Mouse (Mus musculus) gonadal fat pad, adult 2 months (tissue): ENCODE data around the gene Glb1l2. TPM values are rescaled to one million over a fixed set of nuclear protein-coding genes. Genes with fewer than 3 reads are reported as not detected.

Source experiments
- DNase-seq: peaks from one replicate; pipeline ENCODE4 v3.0.0-alpha.2; 2012; ENCODE audit warnings: low read depth
- polyA plus RNA-seq: library from polyadenylated mRNA; depleted of rRNA; stranded (reverse); fragments of >200 nt; gene quantifications from 2 replicates; pipeline ENCODE4 v1.2.3, GENCODE M21; 2012; rRNA removed

Glb1l2 gene
- polyA plus RNA-seq, 1 experiment, result 811 TPM

DNA sequence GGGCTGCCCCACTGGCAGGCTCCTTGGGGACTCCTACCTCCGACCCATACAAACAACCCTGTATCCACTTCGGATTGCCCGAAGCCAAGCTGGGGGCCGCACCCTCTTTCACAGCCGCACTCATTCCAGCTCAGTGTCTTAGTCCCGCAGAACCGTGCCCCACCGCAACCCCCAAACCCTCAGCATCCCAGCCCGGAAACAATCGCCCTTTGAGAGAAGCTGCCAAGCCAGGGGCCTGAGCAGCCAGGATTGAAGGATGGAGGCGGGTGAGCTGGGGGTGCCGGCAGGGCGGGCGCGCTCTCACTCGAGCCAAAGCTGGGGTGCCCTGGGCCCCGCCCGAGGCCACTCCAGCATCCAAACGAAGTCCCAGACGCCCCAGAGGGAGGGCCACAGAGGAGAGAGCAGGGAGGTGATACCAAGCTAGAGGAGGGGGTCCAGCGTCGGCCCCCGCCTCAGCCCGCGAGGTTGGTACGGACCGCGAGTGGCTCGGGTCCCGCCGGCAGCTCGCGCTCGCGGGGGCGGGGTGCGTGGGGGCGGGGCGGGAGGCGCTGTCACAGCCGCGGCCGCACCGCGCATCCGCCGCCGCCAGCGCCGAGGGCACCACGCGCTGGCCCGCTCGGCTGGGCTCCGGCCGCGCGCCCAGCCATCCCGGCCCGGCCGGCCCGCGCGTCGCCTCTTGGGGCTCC, 72.9 kb downstream of the Glb1l2 start, which contains the start of gene B3gat1:
B3gat1 (plus strand) TSS at position 523 of the 686 bp plus-strand sequence.
- no peak for DNase-seq

DNA sequence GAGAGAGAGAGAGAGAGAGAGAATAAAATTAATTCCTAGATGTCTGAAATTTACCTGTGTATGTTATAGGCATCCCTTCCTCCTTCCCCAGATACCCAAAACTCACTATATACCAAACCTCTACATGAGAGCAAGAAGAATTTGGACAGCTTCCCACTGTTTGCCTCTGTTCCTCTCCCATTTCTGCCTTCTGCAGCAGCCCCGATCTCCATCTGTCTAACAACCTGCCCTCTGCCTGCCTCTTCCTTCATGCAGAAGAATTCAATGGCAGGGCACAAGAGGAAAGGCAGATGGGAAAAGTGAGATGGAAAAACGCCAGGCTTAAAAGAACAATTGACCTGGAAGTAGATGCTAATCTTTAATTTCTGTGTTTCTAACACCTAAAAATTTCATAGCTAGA, 77.7 kb downstream of the Glb1l2 start:
- DNase-seq, result no peak

DNA sequence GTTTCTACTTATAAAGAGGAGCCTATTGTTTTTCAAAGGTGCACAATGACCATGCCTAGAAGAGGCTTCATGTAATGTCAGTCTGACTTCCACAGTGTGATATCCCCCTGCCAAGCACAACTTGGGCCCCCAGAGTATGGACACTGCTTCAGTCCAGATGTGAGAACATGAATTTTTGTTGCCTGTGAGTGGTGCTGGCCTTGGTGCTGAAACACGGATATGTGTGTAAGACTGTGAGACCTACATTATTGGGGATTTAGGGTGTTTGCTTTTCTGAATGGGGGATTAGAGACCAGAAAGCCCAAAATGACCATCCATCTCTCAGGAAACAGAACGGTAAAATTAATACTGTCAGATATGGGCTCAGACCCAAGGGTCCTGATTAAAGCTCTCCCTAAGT, 78.8 kb downstream of the Glb1l2 start:
- no peak for DNase-seq

DNA sequence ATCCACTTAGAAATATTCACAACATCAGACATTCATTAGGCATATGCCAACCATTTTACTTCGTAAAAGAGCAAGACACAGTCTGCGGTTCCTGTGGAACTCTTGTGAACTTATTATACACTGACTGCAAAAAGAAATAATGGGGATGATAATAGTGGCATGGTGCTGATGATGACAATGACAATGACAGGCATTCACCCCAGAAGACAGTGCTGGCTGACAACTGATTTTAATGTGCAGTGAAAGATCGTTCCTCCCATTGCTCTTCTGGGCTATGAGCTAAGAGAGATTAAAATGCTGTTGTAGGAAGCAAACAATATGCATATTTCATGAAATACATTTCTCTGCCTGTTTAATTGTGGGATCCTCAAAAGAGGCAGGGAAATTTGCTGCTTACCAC, 80.6 kb downstream of the Glb1l2 start:
- DNase-seq, result no peak

DNA sequence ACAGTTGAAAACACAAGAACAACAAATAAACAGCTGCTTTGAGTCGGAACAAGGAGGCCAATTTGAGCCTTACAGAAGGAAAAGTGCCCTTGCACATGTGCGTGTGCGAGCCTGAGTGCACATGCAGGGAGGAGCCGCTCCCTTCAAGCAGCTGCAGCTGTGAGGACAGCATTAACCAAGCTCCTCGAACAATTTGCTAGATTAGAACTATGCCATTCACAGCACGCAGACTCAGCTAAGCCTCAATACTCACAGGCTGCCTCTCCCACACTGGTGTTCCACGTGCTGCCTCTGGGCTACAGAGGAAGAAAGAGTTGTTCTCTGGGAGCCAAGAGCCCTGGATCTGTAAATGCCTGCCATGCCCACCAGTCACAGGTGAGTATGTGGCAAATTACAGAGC, 84.5 kb downstream of the Glb1l2 start:
- DNase-seq, result no peak

DNA sequence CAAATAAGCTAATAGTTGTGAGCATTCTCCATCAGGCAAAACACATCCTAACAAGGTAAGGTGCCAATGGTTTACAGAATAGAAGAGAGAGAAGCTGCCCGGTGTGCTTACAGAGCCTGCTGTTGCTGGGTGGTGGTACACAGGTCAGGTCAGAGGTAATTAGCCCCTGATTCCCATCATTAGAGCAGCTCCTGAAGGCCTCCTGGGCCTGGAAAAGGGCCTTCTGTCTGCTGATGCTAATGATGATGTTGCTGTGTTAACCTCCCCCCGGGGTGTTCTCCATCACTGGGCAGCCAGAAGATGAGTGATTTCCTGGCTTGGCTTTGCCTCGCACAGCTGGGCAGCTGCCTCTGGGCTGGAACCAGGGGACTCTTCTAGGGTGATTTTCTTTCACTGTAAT, 87.9 kb downstream of the Glb1l2 start:
- no peak for DNase-seq

Other genes starting within 250 kb of the Glb1l2 start
- 0.09 TPM in 1 of 2 replicates, not detected in the other for gene B3gat1, start 72.7 kb downstream of the Glb1l2 start, polyA plus RNA-seq
- gene Glb1l3, start 54.4 kb upstream of the Glb1l2 start, polyA plus RNA-seq, result 109 and 164 TPM in 2 replicates
- gene Gm1110, start 116.6 kb upstream of the Glb1l2 start, polyA plus RNA-seq, result 249 and 390 TPM in 2 replicates
- gene Acad8, start 193.1 kb upstream of the Glb1l2 start, polyA plus RNA-seq, result 57.4 and 69.7 TPM in 2 replicates
- gene Thyn1, start 193.2 kb upstream of the Glb1l2 start, polyA plus RNA-seq, result 26.1 and 26.4 TPM in 2 replicates
- gene Vps26b, start 223.6 kb upstream of the Glb1l2 start, polyA plus RNA-seq, result 39.5 and 46.3 TPM in 2 replicates
- gene Ncapd3, start 223.7 kb upstream of the Glb1l2 start, polyA plus RNA-seq, result 15.2 and 16.6 TPM in 2 replicates